ENCODE assay signal across 14 mouse cellular contexts in the genomic region with DNA sequence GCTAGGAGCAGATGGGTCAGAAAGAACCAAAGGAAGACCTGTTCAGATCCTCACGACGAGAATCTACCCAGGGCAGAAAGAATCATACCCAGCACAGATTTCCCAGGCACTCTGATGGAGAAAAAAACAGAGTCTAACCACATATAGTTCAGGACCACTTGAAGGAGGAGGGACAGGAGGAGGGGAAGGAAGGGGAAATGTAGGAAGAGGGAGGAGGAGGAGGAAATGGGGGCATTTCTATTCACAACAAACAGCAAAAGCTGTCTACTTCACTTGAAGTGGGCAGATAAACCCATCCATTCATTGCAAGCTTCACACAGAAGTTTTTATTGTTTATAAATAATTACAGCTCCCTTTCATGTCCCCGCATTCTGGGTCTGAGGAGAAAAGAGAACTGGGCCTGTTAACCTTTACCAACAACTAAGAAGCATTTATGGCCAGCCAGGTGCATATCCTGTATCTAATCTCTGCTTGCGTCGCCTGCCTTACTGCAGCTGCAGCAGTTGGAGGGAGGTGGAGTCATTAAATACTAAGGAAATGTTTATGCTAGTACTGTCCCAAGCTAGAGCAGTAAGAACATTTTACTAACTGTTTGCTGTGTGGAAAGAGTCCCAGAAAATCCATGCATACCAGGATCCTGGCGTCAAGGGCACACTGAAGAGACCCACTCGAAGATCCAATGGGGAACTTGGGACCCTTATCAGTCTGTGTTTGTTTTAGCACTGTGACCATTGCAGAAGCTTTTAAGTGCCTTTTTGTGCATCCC. TPM values are rescaled to one million over a fixed set of nuclear protein-coding genes. Genes with fewer than 3 reads are reported as not detected.
DNase-seq lines count a peak whose midpoint lies in the region.
"Had no signal": no experiment of that assay in that cellular context is flagged by ENCODE, and none has a peak within 500 bp of the region (broad histone marks: within the 10 kb centered on the region; RNA-seq: fewer than 3 reads in every experiment).

No protein-coding gene starts in this region.

- peak overlapping the region; percentile 2; the same call in 1 of the 2 replicates for H3K27ac ChIP-seq in limb, embryonic 10.5 days
- H3K27ac ChIP-seq: embryonic facial prominence, embryonic 10.5 days; gastrocnemius, adult 2 months; hindbrain, embryonic 15.5 days; liver, embryonic 13.5 days had no signal

- no peaks in the 10 kb centered on the region for H3K36me3 ChIP-seq in limb, embryonic 10.5 days
- H3K36me3 ChIP-seq: embryonic facial prominence, embryonic 10.5 days; hindbrain, embryonic 15.5 days; liver, embryonic 13.5 days had no signal

- no peaks in the 10 kb centered on the region for H3K27me3 ChIP-seq in limb, embryonic 10.5 days (ENCODE audit: low read depth, poor library complexity, severe bottlenecking)
- H3K27me3 ChIP-seq: hindbrain, embryonic 15.5 days; liver, embryonic 13.5 days had no signal

- intact Hi-C loops in heart, postnatal 10 days (cut with DNase I) = no loop called here

- no peak overlapping the region for H3K4me3 ChIP-seq in limb, embryonic 10.5 days
- H3K4me3 ChIP-seq: embryonic facial prominence, embryonic 10.5 days; gastrocnemius, adult 2 months; hindbrain, embryonic 15.5 days; liver, embryonic 13.5 days had no signal

- DNase-seq in heart, postnatal 10 days = peak; percentile 35
- no peak for DNase-seq in heart, adult 11 months
- no peak for DNase-seq in limb, embryonic 10.5 days (ENCODE audit: low spot score)
- peak; percentile 60 for DNase-seq in lung, postnatal 36 days
- peak; percentile 51 for DNase-seq in thymus, postnatal 25 days
- DNase-seq in adrenal gland, postnatal 10 days = no peak
- DNase-seq in urinary bladder, adult 18-20 months (ENCODE audit: low spot score in 2 of 2) = no peak
- DNase-seq in frontal cortex, adult 2 months (ENCODE audit: extremely low spot score in 1 of 2, low spot score in 1 of 2) = no peak
- DNase-seq: cerebellum, adult 18-20 months; gastrocnemius, adult 2 months; kidney, postnatal 36 days; liver, embryonic 13.5 days had no signal

- H3K4me1 ChIP-seq in limb, embryonic 10.5 days = peaks cover 22% of the 10 kb centered on the region
- H3K4me1 ChIP-seq: hindbrain, embryonic 15.5 days had no signal

- WGBS in limb, embryonic 10.5 days = 44% methylated on average over 7 of the region's 7 CpGs

- H3K9me3 ChIP-seq in limb, embryonic 10.5 days (replicated peaks) = no peaks in the 10 kb centered on the region
- H3K9me3 ChIP-seq: embryonic facial prominence, embryonic 10.5 days; hindbrain, embryonic 15.5 days; liver, embryonic 13.5 days had no signal

RNA-seq across cellular contexts. Expression of gene Sox4, which starts 38.6 kb away (rescaled TPM):
- total RNA-seq in heart, postnatal 10 days (2021) = 100 to 1,000 TPM in 1 of 2 experiments, 10 to 100 TPM in 1; 58.8 to 129 TPM
- 53.9 and 72.0 TPM in 2 replicates for polyA plus RNA-seq in limb, embryonic 10.5 days (2016; fragmentation: Nextera tagmentation; extraction: Ambion mirVana)
- 10 to 100 TPM; 23.4 to 42.3 TPM for total RNA-seq in adrenal gland, postnatal 10 days (2021)
- polyA plus RNA-seq in frontal cortex, adult 2 months (2012; rRNA removed) = 35.5 and 41.6 TPM in 2 replicates

Comparison
In these comparisons a context has a peak if more than half of its experiments do, and no peak if none do; other contexts are left out.
1. DNase-seq: peak in heart, postnatal 10 days (2 of 2), lung, postnatal 36 days (single experiment) and thymus, postnatal 25 days (single experiment); none in heart, adult 11 months (single experiment), limb, embryonic 10.5 days (single experiment), adrenal gland, postnatal 10 days (single experiment), urinary bladder, adult 18-20 months (0 of 2) and frontal cortex, adult 2 months (0 of 2).